Comparison of ENCODE assay signal across 8 mouse cellular contexts in genomic region chr13:104024856-104025709, GRCm38 (mm10).
DNase-seq lines count a peak whose midpoint lies in the region; ATAC-seq and TF ChIP-seq lines count a peak whose summit lies in the region.

No protein-coding gene starts in this region.

- no peak for ATAC-seq in hindbrain, embryonic 13.5 days (ENCODE audit: low FRiP score)
- ATAC-seq in midbrain, postnatal 0 days (ENCODE audit: low FRiP score), result peak; percentile 21; the same call in 1 of the 2 replicates
- ATAC-seq in megakaryocyte, adult 5-6 weeks (ENCODE audit: poor library complexity, severe bottlenecking), result no peak

- peaks cover 23% of the 10 kb centered on the region for H3K27me3 ChIP-seq in hindbrain, embryonic 13.5 days
- H3K27me3 ChIP-seq in midbrain, postnatal 0 days (ENCODE audit: insufficient read depth, low read length), result no peaks in the 10 kb centered on the region

- DNase-seq in adrenal gland, adult 2 months, result peak; percentile 45
- DNase-seq in adrenal gland, adult 18-20 months (ENCODE audit: low spot score in 2 of 2), result no peak
- DNase-seq in left cerebral cortex, postnatal 4 days, result peak; percentile 56
- no peak for DNase-seq in left cerebral cortex, postnatal 36 days (ENCODE audit: low spot score in 2 of 2)
- DNase-seq in midbrain, postnatal 0 days (ENCODE audit: low spot score), result peak; percentile 31
- DNase-seq in layer of hippocampus, adult 18-20 months (ENCODE audit: low spot score in 2 of 2), result no peak

- H3K36me3 ChIP-seq in hindbrain, embryonic 13.5 days, result peaks cover 12% of the 10 kb centered on the region; the same call in 1 of the 2 replicates
- H3K36me3 ChIP-seq in midbrain, postnatal 0 days (ENCODE audit: insufficient read depth, low read length), result peaks cover 34% of the 10 kb centered on the region

- no peak overlapping the region for H3K4me2 ChIP-seq in hindbrain, embryonic 13.5 days
- no peak overlapping the region for H3K4me2 ChIP-seq in midbrain, postnatal 0 days (ENCODE audit: low read depth, low read length, poor library complexity, severe bottlenecking)

- no peak overlapping the region for H3K4me3 ChIP-seq in hindbrain, embryonic 13.5 days
- no peak overlapping the region for H3K4me3 ChIP-seq in midbrain, postnatal 0 days (ENCODE audit: low read depth, low read length)

- no peaks in the 10 kb centered on the region for H3K9me3 ChIP-seq in hindbrain, embryonic 13.5 days
- no peaks in the 10 kb centered on the region for H3K9me3 ChIP-seq in midbrain, postnatal 0 days (ENCODE audit: low read length)

- WGBS in hindbrain, embryonic 13.5 days, result 51% methylated on average over 18 of the region's 18 CpGs
- 42% methylated on average over 18 of the region's 18 CpGs for WGBS in midbrain, postnatal 0 days

- TF ChIP-seq CTCF in midbrain, postnatal 0 days (IDR thresholded peaks at IDR 0.05), result no peak

- intact Hi-C loops in left cerebral cortex, postnatal 4 days (cut with DNase I), result loop anchor here (5.0 kb wide), 1 partner anchor 103 kb away; the partner anchor contains the start of gene Erbin
- intact Hi-C loops in left cerebral cortex, postnatal 36 days (cut with DNase I), result no loop called here

- H3K9ac ChIP-seq in hindbrain, embryonic 13.5 days, result no peak overlapping the region; the same call in 1 of the 2 replicates
- H3K9ac ChIP-seq in midbrain, postnatal 0 days (replicated peaks; ENCODE audit: low read length, poor library complexity, severe bottlenecking), result no peak overlapping the region

- peak overlapping the region; percentile 55 for H3K27ac ChIP-seq in hindbrain, embryonic 13.5 days
- no peak overlapping the region for H3K27ac ChIP-seq in midbrain, postnatal 0 days (ENCODE audit: low read depth, low read length)

- H3K4me1 ChIP-seq in hindbrain, embryonic 13.5 days (replicated peaks), result peaks cover 10% of the 10 kb centered on the region
- no peaks in the 10 kb centered on the region for H3K4me1 ChIP-seq in midbrain, postnatal 0 days (ENCODE audit: insufficient read depth, low read length)

Comparison
In these comparisons a context has a peak if more than half of its experiments do, and no peak if none do; other contexts are left out.
1. DNase-seq: peak in adrenal gland, adult 2 months (single experiment), left cerebral cortex, postnatal 4 days (single experiment) and midbrain, postnatal 0 days (single experiment); none in adrenal gland, adult 18-20 months (0 of 2), left cerebral cortex, postnatal 36 days (0 of 2) and layer of hippocampus, adult 18-20 months (0 of 2).